Mouse (Mus musculus) lung, embryonic 16.5 days (tissue): ENCODE measurements around the gene Myo1e. TPM values are rescaled to one million over a fixed set of nuclear protein-coding genes. Genes with fewer than 3 reads are reported as not detected.

Experiments
- ATAC-seq: fragments of 200-750 bp; cut with Nextera tagmentation; 2 replicates; pipeline ENCODE4 v1.8.0; 2017; ENCODE audit warnings: low read depth, mild to moderate bottlenecking, moderate library complexity
- H3K27ac ChIP-seq: fragments of 300-500 bp; sonication (generic); 2 replicates; pipeline ENCODE4 v1.5.1; 2014; ENCODE audit warnings: mild to moderate bottlenecking, control low read depth, low read length
- H3K27me3 ChIP-seq: fragments of 300-500 bp; sonication (generic); 2 replicates; pipeline ENCODE4 v1.6.1; 2014; ENCODE audit warnings: low read depth, low read length, mixed read lengths; ENCODE audit not compliant: control insufficient read depth, insufficient read depth
- H3K36me3 ChIP-seq: fragments of 300-500 bp; sonication (generic); 2 replicates; pipeline ENCODE4 v1.6.1; 2014; ENCODE audit warnings: low read length; ENCODE audit not compliant: control insufficient read depth, insufficient read depth
- H3K4me1 ChIP-seq: fragments of 300-500 bp; sonication (generic); replicated peaks from 2 replicates; pipeline ENCODE4 v1.6.1; 2014; ENCODE audit warnings: low read length, mixed read lengths; ENCODE audit not compliant: control insufficient read depth, insufficient read depth
- H3K4me2 ChIP-seq: fragments of 300-500 bp; sonication (generic); 2 replicates; pipeline ENCODE4 v1.6.1; 2014; ENCODE audit warnings: low read depth, low read length, control low read depth
- H3K4me3 ChIP-seq: fragments of 300-500 bp; sonication (generic); 2 replicates; pipeline ENCODE4 v1.5.1; 2014; ENCODE audit warnings: mild to moderate bottlenecking, low read length, control low read depth
- H3K9ac ChIP-seq: fragments of 300-500 bp; sonication (generic); 2 replicates; pipeline ENCODE4 v1.6.1; 2014; ENCODE audit warnings: low read length, control low read depth
- H3K9me3 ChIP-seq: fragments of 300-500 bp; sonication (generic); 2 replicates; pipeline ENCODE4 v1.6.1; 2016; ENCODE audit warnings: low read length; ENCODE audit not compliant: control insufficient read depth
- WGBS: fragments of 180-500 bp; shearing (Covaris S2); extraction: QIAGEN DNeasy Blood & Tissue Kit; methylation state at CpG from one replicate; pipeline ENCODE4 v1.1.7; 2014; 5-methylcytosine and 5-hydroxymethylcytosine counted together
- polyA plus RNA-seq: library from polyadenylated mRNA; unstranded; fragments of >200 nt; fragmentation: Nextera tagmentation; extraction: Ambion mirVana; gene quantifications from 2 replicates; pipeline ENCODE4 v1.2.1, GENCODE M21; 2015

The Myo1e gene
- polyA plus RNA-seq, 1 experiment from 2014 or later = 46.2 TPM

- ATAC-seq = no peak
- Histone ChIP-seq H3K4me3 (no peak overlapping the region), H3K4me1 (no peaks in the 10 kb centered on the region), H3K9me3 (peaks cover 2% of the 10 kb centered on the region; the same call in 1 of the 2 replicates), H3K27ac (no peak overlapping the region), H3K9ac (no peak overlapping the region), H3K4me2 (no peak overlapping the region), H3K27me3 (no peaks in the 10 kb centered on the region), H3K36me3 (peaks cover 12% of the 10 kb centered on the region)
- WGBS = 94% methylated on average over 8 of the region's 8 CpGs
These were observed 97.8 kb downstream of the Myo1e start for GRCm38 (mm10) chr9:70304901-70305300.

- WGBS = 49% methylated on average over 1 of the region's 1 CpGs
- H3K27ac ChIP-seq = no peak overlapping the region
- no peak overlapping the region for H3K4me3 ChIP-seq
- ATAC-seq = no peak
- 0 out of 2 replicates have a peak, but pooled peaks cover 2% of the 10 kb centered on the region for H3K36me3 ChIP-seq
- H3K4me1 ChIP-seq = peaks cover 2% of the 10 kb centered on the region
- no peak overlapping the region for H3K4me2 ChIP-seq
- no peaks in the 10 kb centered on the region for H3K9me3 ChIP-seq
- H3K27me3 ChIP-seq = no peaks in the 10 kb centered on the region
- H3K9ac ChIP-seq = no peak overlapping the region
These were observed 102.9 kb downstream of the Myo1e start for GRCm38 (mm10) chr9:70310046-70310445.

GRCm38 (mm10) chr9:70314019-70314418, 106.9 kb downstream of the Myo1e start:
- peaks cover 4% of the 10 kb centered on the region for H3K4me1 ChIP-seq
- H3K4me3 ChIP-seq = no peak overlapping the region
- no peak overlapping the region for H3K27ac ChIP-seq
- H3K9ac ChIP-seq = no peak overlapping the region
- no peak for ATAC-seq
- no peaks in the 10 kb centered on the region for H3K9me3 ChIP-seq
- H3K27me3 ChIP-seq = no peaks in the 10 kb centered on the region
- no peak overlapping the region for H3K4me2 ChIP-seq
- WGBS = 87% methylated on average over 1 of the region's 1 CpGs
- 0 out of 2 replicates have a peak, but pooled peaks cover 2% of the 10 kb centered on the region for H3K36me3 ChIP-seq

- 33% methylated on average over 4 of the region's 4 CpGs for WGBS
- peak overlapping the region; percentile 64 for H3K27ac ChIP-seq
- ATAC-seq = peak; percentile 31; the same call in 1 of the 2 replicates
These were observed 108.0 kb downstream of the Myo1e start for GRCm38 (mm10) chr9:70315130-70315529.

GRCm38 (mm10) chr9:70318601-70319000, 111.5 kb downstream of the Myo1e start:
- peaks cover 4% of the 10 kb centered on the region for H3K4me1 ChIP-seq
- no peaks in the 10 kb centered on the region for H3K27me3 ChIP-seq
- H3K4me3 ChIP-seq = no peak overlapping the region
- peaks cover 3% of the 10 kb centered on the region; the same call in 1 of the 2 replicates for H3K36me3 ChIP-seq
- peak; percentile 92 for ATAC-seq
- H3K4me2 ChIP-seq = no peak overlapping the region
- H3K27ac ChIP-seq = no peak overlapping the region
- 43% methylated on average over 3 of the region's 3 CpGs for WGBS
- no peak overlapping the region for H3K9ac ChIP-seq
- H3K9me3 ChIP-seq = no peaks in the 10 kb centered on the region

More at GRCm38 (mm10) chr9:70315130-70315529, 108.0 kb downstream of the Myo1e start:
- peaks cover 4% of the 10 kb centered on the region for H3K4me1 ChIP-seq
- H3K9me3 ChIP-seq = no peaks in the 10 kb centered on the region
- H3K9ac ChIP-seq = no peak overlapping the region
- no peak overlapping the region for H3K4me2 ChIP-seq
- no peaks in the 10 kb centered on the region for H3K27me3 ChIP-seq
- H3K4me3 ChIP-seq = no peak overlapping the region
- 0 out of 2 replicates have a peak, but pooled peaks cover 2% of the 10 kb centered on the region for H3K36me3 ChIP-seq

- ATAC-seq = no peak
- Histone ChIP-seq H3K4me2 (no peak overlapping the region), H3K9me3 (no peaks in the 10 kb centered on the region), H3K9ac (no peak overlapping the region), H3K36me3 (peaks cover 21% of the 10 kb centered on the region), H3K4me1 (no peaks in the 10 kb centered on the region), H3K27ac (no peak overlapping the region), H3K27me3 (no peaks in the 10 kb centered on the region), H3K4me3 (no peak overlapping the region)
- 85% methylated on average over 4 of the region's 4 CpGs for WGBS
These were observed 117.2 kb downstream of the Myo1e start for GRCm38 (mm10) chr9:70324336-70324735.

- Histone ChIP-seq H3K4me2 (no peak overlapping the region), H3K9me3 (no peaks in the 10 kb centered on the region), H3K4me3 (no peak overlapping the region), H3K9ac (no peak overlapping the region), H3K4me1 (no peaks in the 10 kb centered on the region), H3K36me3 (peaks cover 24% of the 10 kb centered on the region), H3K27ac (no peak overlapping the region), H3K27me3 (no peaks in the 10 kb centered on the region)
- WGBS = 52% methylated on average over 8 of the region's 8 CpGs
- ATAC-seq = no peak
These were observed 118.9 kb downstream of the Myo1e start for GRCm38 (mm10) chr9:70325880-70326595.

GRCm38 (mm10) chr9:70328193-70328841, 121.2 kb downstream of the Myo1e start:
- ATAC-seq = no peak
- Histone ChIP-seq H3K9ac (no peak overlapping the region), H3K27me3 (no peaks in the 10 kb centered on the region), H3K4me2 (no peak overlapping the region), H3K9me3 (no peaks in the 10 kb centered on the region), H3K27ac (no peak overlapping the region), H3K36me3 (peaks cover 23% of the 10 kb centered on the region), H3K4me3 (no peak overlapping the region), H3K4me1 (no peaks in the 10 kb centered on the region)
- WGBS = 73% methylated on average over 5 of the region's 5 CpGs

- Histone ChIP-seq H3K4me3 (no peak overlapping the region), H3K9me3 (no peaks in the 10 kb centered on the region), H3K27ac (no peak overlapping the region), H3K27me3 (no peaks in the 10 kb centered on the region), H3K36me3 (peaks cover 19% of the 10 kb centered on the region), H3K4me2 (no peak overlapping the region), H3K9ac (no peak overlapping the region), H3K4me1 (no peaks in the 10 kb centered on the region)
- ATAC-seq = peak; percentile 56; the same call in 1 of the 2 replicates
- WGBS = 53% methylated on average over 11 of the region's 11 CpGs
These were observed 124.7 kb downstream of the Myo1e start for GRCm38 (mm10) chr9:70331727-70332335.
